Mouse (Mus musculus) kidney, embryonic 15.5 days (tissue): ENCODE data around the gene Snapc4. TPM values are rescaled to one million over a fixed set of nuclear protein-coding genes. Genes with fewer than 3 reads are reported as not detected.
A peak's percentile ranks its signal among the peaks of the same experiment; 100 is the strongest.

Experiments used
- ATAC-seq: fragments of 200-750 bp; cut with Nextera tagmentation; replicated peaks from 2 replicates; pipeline ENCODE4 v1.8.0; 2017; ENCODE audit warnings: moderate TSS enrichment; ENCODE audit not compliant: low FRiP score
- H3K27ac ChIP-seq: fragments of 300-500 bp; sonication (generic); 2 replicates; pipeline ENCODE4 v1.5.1; 2015; ENCODE audit warnings: mild to moderate bottlenecking, inconsistent platforms
- H3K27me3 ChIP-seq: fragments of 300-500 bp; sonication (generic); 2 replicates; pipeline ENCODE4 v1.6.1; 2015; ENCODE audit warnings: inconsistent platforms
- H3K36me3 ChIP-seq: fragments of 300-500 bp; sonication (generic); 2 replicates; pipeline ENCODE4 v1.6.1; 2015; ENCODE audit warnings: inconsistent platforms
- H3K4me1 ChIP-seq: fragments of 300-500 bp; sonication (generic); 2 replicates; pipeline ENCODE4 v1.6.1; 2015; ENCODE audit warnings: inconsistent platforms
- H3K4me2 ChIP-seq: fragments of 300-500 bp; sonication (generic); 2 replicates; pipeline ENCODE4 v1.6.1; 2015; ENCODE audit warnings: moderate library complexity, mild to moderate bottlenecking, inconsistent platforms
- H3K4me3 ChIP-seq: fragments of 300-500 bp; sonication (generic); replicated peaks from 2 replicates; pipeline ENCODE4 v1.5.1; 2015; ENCODE audit warnings: mild to moderate bottlenecking, inconsistent platforms
- H3K9ac ChIP-seq: fragments of 300-500 bp; sonication (generic); 2 replicates; pipeline ENCODE4 v1.6.1; 2015; ENCODE audit warnings: mild to moderate bottlenecking, inconsistent platforms
- H3K9me3 ChIP-seq: fragments of 300-500 bp; sonication (generic); replicated peaks from 2 replicates; pipeline ENCODE4 v1.6.1; 2016; ENCODE audit warnings: inconsistent platforms
- WGBS: fragments of 180-500 bp; shearing (Covaris S2); methylation state at CpG from one replicate; pipeline ENCODE4 v1.1.7; 2015; ENCODE audit warnings: mixed read lengths; 5-methylcytosine and 5-hydroxymethylcytosine counted together
- polyA plus RNA-seq: library from polyadenylated mRNA; unstranded; fragments of >200 nt; fragmentation: Nextera tagmentation; extraction: Ambion mirVana; gene quantifications from 2 replicates; pipeline ENCODE4 v1.2.1, GENCODE M21; 2015

Snapc4 gene
- polyA plus RNA-seq = 27.9 and 31.3 TPM in 2 replicates

DNA sequence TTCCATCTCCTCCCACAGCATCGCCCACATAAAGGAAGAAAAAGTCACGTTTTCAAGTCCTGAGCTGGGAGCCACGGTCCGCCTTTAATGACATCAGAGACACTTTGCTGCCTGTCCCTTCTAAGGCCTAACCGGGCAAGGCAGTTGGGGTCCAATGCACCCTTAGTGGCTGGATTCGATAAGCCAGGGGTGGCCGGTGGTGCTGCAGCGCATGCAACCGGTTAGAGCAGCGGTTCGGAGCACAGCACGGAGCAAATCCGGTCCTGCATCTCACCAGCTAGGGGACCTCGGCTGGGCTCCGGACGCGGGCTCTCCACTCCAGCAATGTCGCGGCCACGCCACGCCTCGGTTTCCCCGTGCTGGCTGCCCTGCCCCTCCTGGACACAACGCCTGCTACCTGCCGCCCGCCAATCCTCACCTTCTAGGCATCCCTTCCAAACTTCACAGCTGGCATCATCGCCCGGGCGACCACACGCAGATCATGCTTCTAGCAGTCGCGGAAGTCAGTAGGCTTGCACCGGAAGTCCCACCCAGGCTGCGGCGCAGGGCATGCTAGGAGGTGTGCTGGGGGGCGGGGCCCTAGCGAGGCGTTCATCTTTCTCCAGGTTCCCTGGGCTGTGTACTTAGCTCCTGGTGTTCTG lies at the start of gene Snapc4:
Gene Snapc4 (minus strand): TSS at position 523 of the 641 bp plus-strand sequence.
- Histone ChIP-seq H3K36me3 (peaks cover 75% of the 10 kb centered on the region), H3K4me1 (peaks cover 10% of the 10 kb centered on the region), H3K27me3 (no peaks in the 10 kb centered on the region), H3K4me3 (peak within 1 kb of the TSS; percentile 86), H3K27ac (peak within 1 kb of the TSS; percentile 70), H3K4me2 (peak within 1 kb of the TSS; percentile 95), H3K9ac (peak within 1 kb of the TSS; percentile 83), H3K9me3 (no peaks in the 10 kb centered on the region)
- peak; percentile 94 for ATAC-seq
- under 1% methylated on average over 38 of the region's 38 CpGs for WGBS

DNA sequence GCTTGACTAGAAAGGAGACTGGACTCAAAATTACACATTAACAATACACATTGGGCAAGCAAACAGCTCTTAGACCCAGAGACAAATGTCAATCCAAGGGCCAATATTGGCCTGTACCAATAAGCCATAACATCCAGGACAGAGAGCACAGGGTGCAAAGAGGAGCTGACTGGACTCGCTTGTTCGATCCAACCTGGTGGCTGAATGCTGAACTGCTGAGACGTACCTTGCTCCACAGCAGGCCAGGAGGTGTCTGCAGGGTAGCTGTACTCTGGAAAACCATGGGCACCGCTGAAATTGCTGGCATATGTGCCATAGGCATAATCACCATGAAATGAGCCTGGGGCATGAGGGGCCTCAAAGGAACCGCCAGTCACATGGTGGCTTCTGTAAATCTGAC lies 49.4 kb upstream of the Snapc4 start:
- Histone ChIP-seq H3K27me3 (no peaks in the 10 kb centered on the region), H3K36me3 (peaks cover 97% of the 10 kb centered on the region), H3K9ac (no peak overlapping the region), H3K4me2 (no peak overlapping the region), H3K4me1 (no peaks in the 10 kb centered on the region), H3K27ac (no peak overlapping the region), H3K9me3 (no peaks in the 10 kb centered on the region), H3K4me3 (no peak overlapping the region)
- ATAC-seq = no peak
- 94% methylated on average over 5 of the region's 5 CpGs for WGBS

GRCm38 (mm10) chr2:26424541-26424940 lies 44.1 kb upstream of the Snapc4 start:
- H3K9me3 ChIP-seq = no peaks in the 10 kb centered on the region
- no peak overlapping the region for H3K4me2 ChIP-seq
- no peak overlapping the region for H3K27ac ChIP-seq
- H3K4me1 ChIP-seq = no peaks in the 10 kb centered on the region
- no peak overlapping the region for H3K4me3 ChIP-seq
- H3K9ac ChIP-seq = no peak overlapping the region
- H3K27me3 ChIP-seq = no peaks in the 10 kb centered on the region
- 93% methylated on average over 2 of the region's 2 CpGs for WGBS
- no peak for ATAC-seq
- peaks cover 97% of the 10 kb centered on the region for H3K36me3 ChIP-seq

- Histone ChIP-seq H3K9me3 (no peaks in the 10 kb centered on the region), H3K27me3 (no peaks in the 10 kb centered on the region), H3K27ac (no peak overlapping the region), H3K4me3 (no peak overlapping the region), H3K4me1 (no peaks in the 10 kb centered on the region), H3K9ac (no peak overlapping the region), H3K36me3 (peaks cover 97% of the 10 kb centered on the region), H3K4me2 (no peak overlapping the region)
- 88% methylated on average over 1 of the region's 1 CpGs for WGBS
- ATAC-seq = no peak
Observed at GRCm38 (mm10) chr2:26423086-26423485, 42.6 kb upstream of the Snapc4 start.

DNA sequence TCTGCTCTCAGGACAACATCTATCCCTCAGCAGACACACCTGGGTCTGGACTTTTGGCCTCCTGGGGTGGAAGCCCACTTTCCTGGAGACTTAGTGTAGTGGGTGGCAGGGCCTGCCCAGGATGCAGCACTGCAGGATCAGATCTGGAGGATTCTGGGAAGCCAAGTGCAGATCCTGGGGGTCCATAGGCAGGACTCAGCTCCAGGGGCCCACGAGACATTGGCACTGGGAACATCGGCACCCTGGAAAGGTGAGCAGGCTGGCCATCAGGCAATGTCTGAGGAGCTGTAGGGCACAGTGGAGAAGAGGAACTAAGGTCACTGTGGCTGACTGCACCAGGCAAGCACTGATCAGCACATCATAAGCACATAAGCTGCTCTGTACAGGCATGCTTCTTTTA lies 41.5 kb upstream of the Snapc4 start:
- Histone ChIP-seq H3K9ac (no peak overlapping the region), H3K27ac (no peak overlapping the region), H3K4me2 (no peak overlapping the region), H3K4me3 (no peak overlapping the region), H3K9me3 (no peaks in the 10 kb centered on the region), H3K36me3 (peaks cover 99% of the 10 kb centered on the region), H3K27me3 (no peaks in the 10 kb centered on the region), H3K4me1 (no peaks in the 10 kb centered on the region)
- no peak for ATAC-seq
- 91% methylated on average over 2 of the region's 2 CpGs for WGBS

DNA sequence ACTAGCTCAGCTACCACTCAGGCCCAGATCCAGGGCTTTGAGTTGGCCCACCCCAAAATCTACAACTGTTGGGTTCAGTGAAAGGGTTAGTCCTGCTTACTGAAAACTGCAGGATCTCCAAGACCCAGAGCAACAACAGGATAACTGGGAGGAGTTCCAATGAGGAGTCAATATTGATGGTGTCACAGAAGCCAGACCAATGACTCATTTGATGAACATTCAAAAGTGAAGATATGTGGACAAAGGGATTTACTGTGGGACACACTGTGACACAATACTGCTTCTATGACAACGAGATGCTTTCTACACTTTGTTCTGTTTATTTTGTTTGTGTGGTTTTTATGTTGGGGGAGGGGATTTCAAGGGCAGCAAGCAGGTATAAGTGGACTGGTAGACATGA lies 37.7 kb upstream of the Snapc4 start:
- Histone ChIP-seq H3K4me1 (no peaks in the 10 kb centered on the region), H3K27ac (no peak overlapping the region), H3K36me3 (peaks cover 99% of the 10 kb centered on the region), H3K27me3 (no peaks in the 10 kb centered on the region), H3K4me2 (no peak overlapping the region), H3K9me3 (no peaks in the 10 kb centered on the region), H3K4me3 (no peak overlapping the region), H3K9ac (no peak overlapping the region)
- ATAC-seq = no peak
- 84% methylated on average over 1 of the region's 1 CpGs for WGBS

GRCm38 (mm10) chr2:26417066-26417465 lies 36.6 kb upstream of the Snapc4 start:
- no peak overlapping the region for H3K4me3 ChIP-seq
- no peak overlapping the region for H3K4me2 ChIP-seq
- peaks cover 99% of the 10 kb centered on the region for H3K36me3 ChIP-seq
- H3K9me3 ChIP-seq = no peaks in the 10 kb centered on the region
- H3K27ac ChIP-seq = no peak overlapping the region
- H3K27me3 ChIP-seq = no peaks in the 10 kb centered on the region
- no peaks in the 10 kb centered on the region for H3K4me1 ChIP-seq
- ATAC-seq = no peak
- H3K9ac ChIP-seq = no peak overlapping the region

GRCm38 (mm10) chr2:26410931-26411411 lies 30.5 kb upstream of the Snapc4 start:
- Histone ChIP-seq H3K36me3 (peaks cover 72% of the 10 kb centered on the region), H3K4me1 (peaks cover 30% of the 10 kb centered on the region), H3K4me2 (no peak overlapping the region), H3K4me3 (no peak overlapping the region), H3K27ac (no peak overlapping the region), H3K9me3 (no peaks in the 10 kb centered on the region), H3K27me3 (no peaks in the 10 kb centered on the region), H3K9ac (no peak overlapping the region)
- 66% methylated on average over 4 of the region's 5 CpGs for WGBS
- no peak for ATAC-seq

DNA sequence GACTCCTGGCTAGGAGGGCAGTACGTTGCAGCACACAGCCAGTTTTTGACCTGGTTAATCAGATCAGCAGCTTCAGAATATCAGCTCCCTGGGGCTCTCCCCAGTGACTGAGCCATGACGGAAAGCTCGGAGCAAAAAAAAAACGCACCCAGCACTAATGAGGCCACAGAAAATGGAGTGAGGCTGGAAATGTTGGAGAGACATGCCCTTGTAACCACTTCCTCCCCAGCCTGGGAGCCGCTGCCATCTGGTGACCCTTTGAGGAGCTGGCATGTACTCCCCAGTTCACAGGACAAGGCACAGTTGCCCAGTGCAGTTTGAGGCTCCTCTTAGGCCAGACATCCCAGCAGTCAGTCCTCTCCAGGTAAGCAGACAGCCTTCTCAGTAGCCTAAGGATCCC lies 29.6 kb upstream of the Snapc4 start:
- Histone ChIP-seq H3K4me1 (peaks cover 37% of the 10 kb centered on the region), H3K4me3 (no peak overlapping the region), H3K4me2 (no peak overlapping the region), H3K27me3 (no peaks in the 10 kb centered on the region), H3K27ac (no peak overlapping the region), H3K36me3 (peaks cover 70% of the 10 kb centered on the region), H3K9ac (no peak overlapping the region), H3K9me3 (no peaks in the 10 kb centered on the region)
- WGBS = 77% methylated on average over 5 of the region's 5 CpGs
- ATAC-seq = no peak

DNA sequence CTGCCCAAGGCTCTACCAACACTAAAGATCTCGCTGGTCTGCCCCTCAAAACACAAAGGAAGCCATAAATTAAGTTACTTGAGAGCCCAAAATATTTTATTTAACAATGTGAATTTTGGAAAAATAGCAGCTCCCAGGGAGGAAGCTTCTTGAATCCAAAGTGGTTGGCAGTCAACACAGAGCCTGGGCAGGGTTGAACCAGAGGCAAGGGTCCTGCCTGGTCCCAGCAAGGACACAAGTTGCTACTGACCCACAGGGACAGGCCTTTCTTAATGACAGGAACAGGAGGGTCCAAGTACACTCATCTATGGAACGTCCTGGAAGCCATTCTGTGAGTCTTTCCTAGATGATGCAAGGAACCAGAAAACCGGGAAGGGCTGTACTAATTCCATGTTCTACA lies 28.9 kb upstream of the Snapc4 start:
- H3K4me3 ChIP-seq = peak overlapping the region; percentile 98
- H3K27me3 ChIP-seq = no peaks in the 10 kb centered on the region
- peaks cover 37% of the 10 kb centered on the region for H3K4me1 ChIP-seq
- WGBS = 54% methylated on average over 3 of the region's 3 CpGs
- no peak overlapping the region for H3K27ac ChIP-seq
- peaks cover 66% of the 10 kb centered on the region for H3K36me3 ChIP-seq
- H3K9ac ChIP-seq = no peak overlapping the region
- H3K4me2 ChIP-seq = peak overlapping the region; percentile 94; the same call in 1 of the 2 replicates
- H3K9me3 ChIP-seq = no peaks in the 10 kb centered on the region
- no peak for ATAC-seq

DNA sequence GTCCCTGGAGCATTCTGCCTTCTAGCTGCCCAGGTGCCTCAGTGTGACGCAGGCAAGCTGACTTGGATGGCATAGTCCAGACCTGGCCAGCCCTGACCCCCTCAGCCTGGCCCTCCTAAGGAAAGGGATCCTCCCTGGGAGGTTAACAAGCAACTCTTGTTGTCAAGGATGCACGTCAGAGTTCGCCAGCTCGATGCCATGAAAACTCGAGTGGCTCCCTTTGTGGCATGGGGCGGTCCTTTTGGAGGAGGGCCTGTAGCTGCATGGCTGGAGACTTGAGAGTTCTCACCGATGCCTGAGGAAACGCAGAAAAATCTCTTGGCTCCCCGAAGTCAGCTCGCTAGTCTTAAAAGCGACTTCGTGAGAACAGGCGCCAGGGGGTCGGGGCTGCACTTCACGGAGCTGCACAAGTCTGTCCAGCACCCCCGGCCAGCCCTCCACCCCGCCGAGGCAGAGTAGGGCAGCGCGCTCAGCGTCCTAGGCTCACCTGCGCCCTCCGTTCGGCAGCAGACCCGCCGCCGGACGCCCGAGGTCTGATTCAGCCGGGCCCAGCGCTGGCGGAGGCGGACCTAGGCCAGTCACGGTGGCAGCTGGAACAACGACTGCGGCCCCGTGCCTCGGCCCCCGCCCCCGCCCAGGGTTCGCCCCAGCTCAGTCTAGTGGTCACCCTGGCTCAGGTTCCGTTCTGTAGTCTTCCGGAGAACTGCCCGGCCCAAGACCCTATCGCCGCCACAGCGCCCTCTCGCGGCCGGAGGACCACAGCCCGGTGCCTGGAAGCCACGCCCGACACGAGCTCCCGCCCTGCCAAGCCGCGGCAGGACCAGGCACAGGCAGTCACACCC lies 28.3 kb upstream of the Snapc4 start, which contains the start of gene Inpp5e:
Gene Inpp5e (minus strand): TSS at position 689 of the 842 bp plus-strand sequence.
- peak; percentile 97 for ATAC-seq
- peaks cover 38% of the 10 kb centered on the region for H3K4me1 ChIP-seq
- WGBS = under 1% methylated on average over 53 of the region's 57 CpGs
- H3K4me2 ChIP-seq = peak within 1 kb of the TSS; percentile 94
- H3K27me3 ChIP-seq = no peaks in the 10 kb centered on the region
- peak within 1 kb of the TSS; percentile 98 for H3K9ac ChIP-seq
- H3K36me3 ChIP-seq = peaks cover 59% of the 10 kb centered on the region
- peak within 1 kb of the TSS; percentile 98 for H3K4me3 ChIP-seq
- no peaks in the 10 kb centered on the region for H3K9me3 ChIP-seq
- peak within 1 kb of the TSS; percentile 89 for H3K27ac ChIP-seq

GRCm38 (mm10) chr2:26403306-26403705 lies 22.9 kb upstream of the Snapc4 start:
- peaks cover 62% of the 10 kb centered on the region for H3K36me3 ChIP-seq
- ATAC-seq = no peak
- WGBS = 66% methylated on average over 8 of the region's 8 CpGs

More at GRCm38 (mm10) chr2:26403306-26403705, 22.9 kb upstream of the Snapc4 start:
- Histone ChIP-seq H3K4me1 (peaks cover 37% of the 10 kb centered on the region), H3K27me3 (no peaks in the 10 kb centered on the region), H3K4me2 (no peak overlapping the region), H3K4me3 (no peak overlapping the region), H3K27ac (no peak overlapping the region), H3K9me3 (no peaks in the 10 kb centered on the region), H3K9ac (no peak overlapping the region)
